Mouse (Mus musculus) kidney, adult 11 months (tissue): ENCODE measurements at regions not wholly inside any gene's neighbourhood (a gene's known extent, or its start where the extent isn't known, plus 50 kb on each side); places are given as distances from the start of the nearest gene placed in this dataset.
"Not testable (repeated sequence)": the region's sequence is repeated elsewhere in the genome, so short reads cannot be mapped to it uniquely, and the experiment has no call there.

ENCODE experiments used
- DNase-seq: peaks from one replicate; pipeline ENCODE4 v3.0.0; 2022

DNA sequence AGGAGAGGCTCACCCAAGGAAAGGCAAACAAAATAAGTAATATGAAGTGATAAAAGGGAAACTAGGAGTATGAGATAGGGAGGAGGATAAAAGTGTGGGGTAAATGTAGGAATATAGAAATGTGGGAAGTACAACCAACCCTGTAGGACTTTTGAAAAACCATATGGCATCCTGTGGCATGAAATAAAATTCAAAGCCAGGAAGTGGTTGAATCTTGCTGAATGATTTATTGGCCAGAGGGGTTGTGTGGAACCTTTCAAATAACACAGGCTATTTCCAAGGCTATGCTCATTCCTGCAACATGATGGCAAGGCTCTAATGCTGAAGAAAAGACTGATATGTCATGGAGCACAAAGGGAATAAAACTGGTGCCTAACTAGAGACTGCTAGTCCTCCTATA lies 347.9 kb downstream of the Gm11232 start:
- DNase-seq: no peak

DNA sequence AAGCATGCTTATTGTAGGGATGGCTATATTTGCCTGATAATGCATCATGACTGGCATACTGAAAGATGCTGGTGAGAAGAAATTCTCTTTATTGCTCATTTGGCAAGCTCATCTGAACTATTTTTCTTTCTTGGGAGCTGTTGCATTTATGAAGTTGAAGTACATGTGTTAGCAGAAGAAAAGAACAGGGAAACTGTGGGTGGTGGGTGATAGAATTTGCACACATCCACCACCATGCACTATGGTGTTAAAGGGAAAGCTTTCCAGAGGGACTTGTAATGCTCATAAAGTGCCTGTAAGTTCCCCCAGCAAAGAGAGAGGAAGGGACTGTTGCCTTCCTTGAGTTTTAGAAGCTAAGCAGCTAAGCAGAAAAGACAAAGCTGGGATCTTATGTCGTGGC lies 367.3 kb downstream of the Gm11232 start:
- DNase-seq: no peak

DNA sequence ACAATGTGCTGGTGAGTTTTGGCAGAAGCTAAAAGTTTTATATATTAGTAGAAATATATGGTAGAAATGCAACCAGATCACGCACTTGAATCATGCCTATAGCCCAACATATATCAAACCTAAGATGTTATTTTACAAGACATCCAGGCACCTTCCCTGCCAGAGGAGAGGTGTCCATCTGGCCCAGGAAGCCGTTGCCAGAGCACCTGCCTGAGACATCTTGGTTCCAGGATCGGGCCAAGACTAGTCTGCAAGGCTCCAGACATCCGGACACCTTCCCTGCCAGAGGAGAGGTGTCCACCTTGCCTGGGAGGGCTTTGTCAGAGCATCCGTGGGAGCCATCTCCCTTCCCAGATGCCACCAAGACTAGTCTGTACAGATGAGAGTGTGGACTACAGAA lies 388.5 kb downstream of the Gm11232 start:
- DNase-seq: no peak

DNA sequence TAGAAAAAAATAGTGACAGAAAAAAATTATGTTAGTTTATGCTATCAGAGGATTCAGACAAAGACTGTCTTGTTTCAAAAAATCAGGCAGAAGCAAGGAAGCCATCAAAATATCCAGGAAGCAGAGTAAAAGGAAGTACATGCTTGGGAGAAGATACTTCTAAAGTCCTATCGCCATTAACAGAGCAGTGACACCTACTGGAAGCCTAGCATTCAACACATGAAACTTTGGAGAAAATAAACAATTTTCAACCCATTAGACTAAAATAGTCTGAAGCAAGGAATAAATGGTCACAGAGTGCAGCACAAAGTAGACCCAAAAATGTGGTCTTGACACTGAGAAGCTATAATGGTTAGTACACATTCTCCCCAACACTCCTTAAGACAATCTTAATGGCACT lies 394.0 kb downstream of the Gm11232 start:
- no peak for DNase-seq

DNA sequence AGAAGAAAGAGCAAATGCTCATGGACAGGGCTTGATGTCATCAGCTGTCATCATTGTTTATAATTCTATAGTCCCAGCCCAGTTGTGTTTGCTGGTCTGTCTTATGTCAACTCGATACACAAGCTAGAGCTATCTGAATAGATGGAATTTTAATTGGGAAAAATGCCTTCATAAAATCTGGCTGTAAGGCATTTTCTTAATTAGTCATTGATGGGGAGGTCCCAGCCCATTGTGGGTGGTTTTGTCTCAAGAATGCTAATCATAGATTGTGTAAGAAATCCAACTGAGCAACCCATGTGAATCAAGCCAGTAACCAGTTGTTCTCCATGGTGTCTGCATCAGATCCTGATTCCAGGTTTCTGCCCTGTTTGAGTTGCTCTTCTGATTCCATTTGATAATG lies 400.1 kb downstream of the Gm11232 start:
- no peak for DNase-seq

DNA sequence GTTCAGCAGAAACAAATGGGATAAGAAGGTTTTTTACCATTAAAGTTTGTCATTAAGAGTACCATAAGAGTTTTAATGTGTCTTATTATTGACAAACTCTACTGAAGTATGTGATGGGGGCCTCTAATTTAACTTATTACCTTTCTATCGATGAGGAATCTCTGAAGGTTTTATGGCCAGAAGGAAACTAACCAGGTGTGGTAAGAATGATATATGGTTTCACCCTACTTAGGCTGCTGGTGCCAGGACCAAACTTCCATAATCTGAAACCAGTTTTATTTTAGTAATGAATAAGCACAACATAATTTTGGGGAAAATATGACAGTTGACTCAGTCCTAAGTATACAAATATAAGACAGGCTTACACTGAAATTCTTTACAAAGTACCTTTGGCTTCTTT lies 401.1 kb downstream of the Gm11232 start:
- no peak for DNase-seq

DNA sequence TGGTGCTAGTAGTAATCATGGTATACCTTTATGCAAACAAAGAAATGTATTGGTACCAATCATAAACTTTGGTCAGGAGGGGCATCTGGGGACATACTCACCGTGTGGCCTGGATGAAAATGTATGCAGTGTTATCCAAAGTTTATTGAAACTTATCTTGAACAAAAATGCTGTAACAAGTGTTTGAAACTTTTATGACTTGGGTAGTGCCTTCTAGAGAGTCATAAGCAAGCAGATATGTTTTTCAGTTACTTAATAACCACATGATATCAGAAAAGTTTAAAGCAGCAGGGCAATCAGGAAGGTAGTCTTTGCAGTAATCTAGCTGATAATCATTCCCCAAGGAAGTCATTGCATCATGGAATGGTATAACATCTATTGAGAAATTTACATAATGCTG lies 401.5 kb downstream of the Gm11232 start:
- no peak for DNase-seq

DNA sequence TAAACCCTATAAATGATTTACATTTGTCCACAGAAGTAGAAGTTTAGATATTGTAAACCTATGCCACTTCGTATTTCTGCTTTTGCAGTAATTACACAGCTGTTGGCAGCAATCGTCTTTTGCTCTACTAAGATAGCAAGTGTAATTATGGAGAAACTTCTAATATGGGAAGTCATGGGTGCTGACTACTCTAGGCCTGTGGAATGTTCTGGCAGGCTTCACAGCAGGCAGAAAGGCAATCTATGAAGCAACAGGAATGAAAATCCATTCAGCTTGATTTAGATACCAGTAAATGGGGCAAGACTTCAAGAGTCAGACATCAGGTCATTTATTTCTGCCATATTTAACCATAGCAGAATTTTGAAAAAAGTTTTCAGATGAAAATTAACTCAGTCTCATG lies 405.9 kb downstream of the Gm11232 start:
- no peak for DNase-seq

DNA sequence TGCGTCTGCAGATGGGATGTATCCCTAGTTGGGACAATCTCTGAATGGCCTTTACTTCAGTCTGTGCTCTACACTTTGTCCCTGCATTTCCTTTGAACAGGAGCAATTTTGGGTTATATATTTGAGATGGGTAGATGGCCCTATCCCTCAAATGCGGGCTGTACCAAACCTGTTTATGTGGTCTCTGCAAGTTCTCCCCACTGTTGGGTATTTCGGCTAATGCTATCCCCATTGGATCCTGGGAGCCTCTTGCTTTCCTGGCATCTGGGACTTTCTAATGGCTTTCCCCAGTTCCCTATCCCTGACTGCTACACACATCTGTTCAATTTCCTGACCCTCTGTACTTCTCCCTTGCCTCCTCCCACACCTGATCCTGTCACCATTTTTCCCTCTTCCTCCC lies 414.7 kb downstream of the Gm11232 start:
- no peak for DNase-seq

DNA sequence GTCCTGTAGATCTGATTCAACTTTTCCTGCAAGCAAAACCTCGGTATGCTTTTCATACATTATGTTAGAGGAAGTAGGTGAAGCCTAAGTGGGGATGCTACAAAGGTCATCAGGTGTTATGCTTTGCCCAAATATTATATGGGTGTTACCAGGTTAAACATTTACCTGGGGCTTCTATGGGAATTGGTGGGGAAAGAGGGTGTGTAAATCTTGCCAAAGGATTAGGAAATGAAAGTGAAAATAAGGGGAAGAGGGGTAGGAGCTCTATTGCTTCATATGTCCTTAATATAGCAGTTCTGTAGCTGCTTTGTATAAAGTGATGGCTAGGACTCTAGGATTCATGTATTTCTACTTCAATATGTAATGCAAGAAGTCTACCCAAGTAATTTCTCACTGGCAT lies 419.2 kb downstream of the Gm11232 start:
- DNase-seq: no peak

DNA sequence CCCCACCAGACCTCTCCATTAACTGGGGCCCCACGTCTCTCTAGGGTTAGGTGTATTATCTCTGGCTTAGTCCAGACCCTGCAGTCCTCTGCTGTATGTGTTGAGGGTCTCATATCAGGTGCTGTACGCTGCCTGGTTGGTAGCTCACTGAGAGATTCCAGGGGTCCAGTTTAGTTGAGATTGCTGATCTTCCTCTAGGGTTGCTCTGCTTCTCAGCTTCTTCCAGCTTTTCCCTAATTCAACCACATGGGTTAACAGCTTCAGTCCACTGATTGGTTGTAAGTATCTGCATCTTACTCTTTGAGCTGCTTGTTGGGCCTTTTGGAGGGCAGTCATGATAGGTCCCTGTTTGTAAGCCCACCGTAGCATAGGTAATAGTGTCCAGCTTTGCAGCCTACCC lies 425.1 kb downstream of the Gm11232 start:
- DNase-seq: no peak

DNA sequence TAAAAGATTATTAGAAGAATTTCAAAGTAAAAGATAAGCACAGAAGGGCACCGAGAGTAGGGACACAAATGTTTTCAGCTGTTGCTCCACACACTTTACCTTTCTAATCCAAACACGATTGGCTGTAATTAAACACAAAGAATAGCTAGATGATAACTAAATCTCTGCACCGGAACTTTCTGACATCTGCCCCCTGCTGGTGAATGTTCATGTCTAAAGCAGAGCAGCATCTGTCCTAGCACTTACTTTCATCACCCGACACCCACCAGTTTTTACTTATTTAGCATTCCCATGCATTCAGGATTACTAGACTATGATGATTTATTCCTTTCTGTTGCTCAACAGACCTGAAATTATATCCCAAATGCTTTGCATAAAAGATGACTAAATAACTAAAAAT lies 425.7 kb downstream of the Gm11232 start:
- DNase-seq: no peak

DNA sequence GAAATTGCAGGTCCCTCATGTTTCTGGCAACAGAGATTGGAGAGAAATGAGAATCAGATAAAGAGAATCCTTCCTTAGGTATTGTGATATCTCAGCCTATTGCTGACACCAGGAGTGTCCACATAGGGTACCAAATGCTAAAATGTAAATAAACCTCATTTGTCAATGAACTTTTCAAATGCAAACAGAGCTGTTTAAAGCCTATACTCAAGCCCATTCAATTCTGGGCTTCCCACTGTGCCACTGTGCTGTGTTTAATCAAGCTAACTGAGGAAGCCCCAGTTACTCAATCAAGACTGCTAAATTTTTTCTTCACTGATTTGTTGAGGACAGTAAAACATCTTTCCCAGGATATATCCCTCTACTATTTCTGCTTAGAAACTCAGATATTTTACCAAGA lies 441.2 kb downstream of the Gm11232 start:
- DNase-seq: no peak

DNA sequence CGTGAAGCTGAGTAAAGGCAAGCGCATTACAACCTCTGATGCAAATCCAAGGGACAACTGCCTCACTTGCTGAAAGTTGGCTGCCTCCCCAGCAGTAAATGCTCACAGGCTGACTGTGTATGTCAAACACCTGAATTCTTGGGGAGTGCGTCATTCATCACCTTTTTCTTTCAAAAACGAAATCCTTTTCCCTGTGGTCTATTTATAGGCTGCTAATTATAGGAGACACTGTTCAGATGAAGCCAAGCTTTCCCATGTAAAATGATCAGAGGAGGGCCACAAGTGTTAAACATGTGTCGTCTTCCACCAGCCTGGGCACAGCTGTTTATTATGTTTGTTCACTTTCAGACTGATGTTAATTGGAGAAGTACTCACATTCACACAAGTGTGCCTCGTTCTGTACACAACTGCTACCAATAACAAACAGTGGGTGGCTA lies 450.6 kb downstream of the Gm11232 start:
- no peak for DNase-seq

DNA sequence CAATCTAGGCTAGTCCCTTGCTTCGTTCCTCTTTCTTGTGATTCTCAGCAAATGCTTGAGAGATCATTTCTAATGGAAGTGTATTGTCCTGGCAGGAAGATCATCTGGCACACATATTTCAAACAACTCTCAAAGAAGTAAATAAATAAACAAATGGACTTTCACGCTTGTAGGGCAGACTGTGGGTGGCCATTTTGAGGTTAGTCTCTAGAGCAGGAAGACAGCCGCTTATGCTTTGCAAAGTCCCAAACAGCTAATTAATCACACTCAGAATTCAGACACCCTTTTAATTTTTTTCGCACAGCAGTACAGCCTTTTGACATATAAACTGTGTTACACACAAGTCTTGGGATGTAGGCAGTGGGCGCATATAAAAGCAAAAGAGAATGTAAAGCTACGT lies 451.1 kb downstream of the Gm11232 start:
- no peak for DNase-seq

DNA sequence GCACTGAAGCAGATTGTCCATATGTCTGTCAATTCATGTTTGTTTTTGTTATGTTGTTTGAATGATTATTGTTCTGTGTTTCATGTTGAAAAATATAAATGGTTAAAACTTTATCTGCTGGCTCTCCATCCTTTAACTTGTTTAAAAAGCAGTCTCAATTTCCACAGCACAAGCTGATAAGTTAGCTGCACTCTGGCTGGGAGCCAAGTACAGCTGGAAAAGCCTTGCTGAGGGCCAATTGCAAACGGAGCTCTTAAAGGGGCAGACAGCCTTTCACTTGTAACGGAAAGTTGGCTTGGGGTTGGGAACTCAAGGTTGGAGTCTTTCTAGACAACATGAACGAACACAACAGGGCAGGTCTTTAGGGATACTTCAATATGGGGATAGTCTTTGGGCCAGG lies 462.0 kb downstream of the Gm11232 start:
- DNase-seq: not testable (repeated sequence)

DNA sequence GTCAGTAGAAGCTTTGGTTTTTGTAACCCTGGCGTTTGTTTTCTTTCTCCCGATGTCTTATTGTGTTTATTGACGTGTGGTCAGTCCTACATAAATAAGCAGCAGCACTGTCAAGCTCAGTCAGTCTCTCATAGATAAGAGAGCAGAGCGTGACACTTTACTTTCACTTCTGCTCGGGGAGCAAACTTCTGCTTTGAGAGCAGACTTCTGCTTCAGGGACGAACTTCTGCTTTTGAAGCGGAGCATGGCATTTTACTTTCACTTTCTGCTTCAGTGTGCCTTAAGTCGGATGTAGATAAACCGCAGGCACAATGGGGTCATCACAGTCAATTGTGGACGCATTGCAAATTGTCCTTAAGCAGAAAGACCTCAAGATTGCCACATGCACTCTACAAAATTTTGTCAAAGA lies 466.0 kb downstream of the Gm11232 start:
- DNase-seq: no peak

DNA sequence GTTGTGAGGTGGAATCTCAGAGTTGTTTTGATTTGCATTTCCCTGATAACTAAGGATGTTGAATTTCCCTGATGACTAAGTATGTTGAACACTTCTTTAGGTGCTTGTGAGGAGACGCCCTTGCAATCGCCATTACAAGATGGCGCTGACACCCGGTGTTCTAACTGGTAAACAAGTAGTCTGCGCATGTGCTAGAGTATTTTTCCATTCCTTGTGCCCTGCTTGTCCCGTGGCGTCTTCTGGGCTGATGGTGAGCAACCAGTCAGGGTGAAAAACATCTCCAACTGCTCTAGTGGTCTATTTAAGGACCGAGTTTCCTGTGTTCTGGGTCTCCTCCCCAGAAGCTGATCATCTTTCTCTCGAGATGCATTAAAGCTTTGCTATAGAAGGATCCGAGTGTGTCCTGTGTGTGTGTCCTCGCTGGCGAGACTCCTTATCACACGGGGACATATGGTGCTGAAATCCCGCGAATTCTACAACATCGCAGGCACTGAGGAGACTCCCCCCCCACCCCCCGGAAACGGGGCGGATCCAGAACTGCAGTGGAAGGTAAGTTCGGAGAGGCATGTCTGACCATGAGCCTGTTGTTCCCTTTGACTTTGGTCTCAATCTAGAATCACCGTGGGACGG lies 466.5 kb downstream of the Gm11232 start:
- peak; percentile 7 for DNase-seq

DNA sequence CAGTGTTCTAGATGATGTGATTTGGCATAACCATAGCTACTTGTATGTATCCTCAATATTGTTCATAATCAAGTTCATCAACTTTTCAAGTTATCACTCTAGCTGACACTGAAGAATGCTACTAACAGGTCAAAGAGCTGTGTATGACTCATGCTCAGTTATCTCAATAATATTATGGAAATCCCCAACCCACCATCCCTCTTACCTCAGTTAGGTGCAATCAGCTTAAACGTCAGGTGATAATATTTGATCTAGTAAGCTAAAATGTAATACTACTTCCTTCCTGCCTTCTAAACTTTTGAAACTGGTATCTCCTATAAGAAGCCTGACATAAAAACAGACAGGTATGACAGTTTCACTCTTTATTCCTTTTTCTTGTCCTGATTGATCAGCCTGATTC lies 474.6 kb downstream of the Gm11232 start:
- DNase-seq: no peak

DNA sequence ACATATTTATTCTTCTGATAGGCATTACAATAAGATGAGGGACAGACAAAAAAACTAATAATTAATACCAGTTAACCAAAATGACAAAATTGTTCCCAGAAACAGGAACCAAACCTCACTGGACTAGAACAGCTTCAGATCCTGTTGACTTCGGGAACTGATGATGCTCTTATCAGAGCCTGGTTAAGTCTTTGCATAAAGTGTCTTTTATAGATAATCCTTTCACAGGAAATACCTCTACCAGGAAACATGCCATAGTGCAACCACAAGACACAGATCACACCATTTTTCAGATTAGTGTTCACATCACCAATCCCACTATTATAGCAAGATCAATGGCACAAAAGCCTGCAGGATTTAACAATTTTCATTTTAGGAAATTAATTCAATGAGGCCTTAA lies 478.1 kb downstream of the Gm11232 start:
- DNase-seq: no peak

DNA sequence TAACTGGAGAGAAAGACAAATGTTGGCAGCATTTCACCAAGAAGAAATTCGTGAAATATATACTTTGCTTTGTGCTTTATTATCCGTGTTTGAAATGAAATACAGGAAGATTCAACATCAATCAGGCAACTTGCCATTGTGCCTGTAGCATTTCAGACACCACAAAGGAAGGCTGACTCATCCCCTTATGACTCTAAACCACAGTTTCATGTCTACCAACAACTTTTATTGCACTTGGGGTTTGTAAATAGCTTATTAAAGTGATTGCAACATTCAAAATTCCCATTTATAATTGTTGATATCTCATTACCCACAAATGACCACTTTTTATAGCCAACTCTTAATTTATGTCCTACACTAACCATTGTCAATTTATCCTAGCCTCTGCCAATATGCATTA lies 497.9 kb downstream of the Gm11232 start:
- no peak for DNase-seq

DNA sequence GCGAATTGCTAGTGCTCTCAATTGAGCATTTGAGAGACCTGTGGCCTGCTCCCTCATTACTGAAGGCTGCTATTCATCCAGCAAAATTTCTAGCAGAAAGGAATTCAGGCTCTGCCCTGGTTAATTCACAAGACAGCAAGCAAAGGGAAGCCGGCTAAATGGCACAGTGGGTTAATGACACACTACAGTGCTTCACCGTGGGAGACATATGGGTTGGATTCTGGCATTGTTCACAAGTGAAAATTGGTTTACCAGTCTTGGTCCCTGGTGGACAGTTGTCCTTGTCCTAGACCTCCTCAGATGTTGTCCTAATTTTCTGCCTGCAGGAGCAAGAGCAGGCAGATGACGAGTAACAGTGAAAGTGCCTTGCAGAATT lies 527.3 kb downstream of the Gm11232 start:
- no peak for DNase-seq

DNA sequence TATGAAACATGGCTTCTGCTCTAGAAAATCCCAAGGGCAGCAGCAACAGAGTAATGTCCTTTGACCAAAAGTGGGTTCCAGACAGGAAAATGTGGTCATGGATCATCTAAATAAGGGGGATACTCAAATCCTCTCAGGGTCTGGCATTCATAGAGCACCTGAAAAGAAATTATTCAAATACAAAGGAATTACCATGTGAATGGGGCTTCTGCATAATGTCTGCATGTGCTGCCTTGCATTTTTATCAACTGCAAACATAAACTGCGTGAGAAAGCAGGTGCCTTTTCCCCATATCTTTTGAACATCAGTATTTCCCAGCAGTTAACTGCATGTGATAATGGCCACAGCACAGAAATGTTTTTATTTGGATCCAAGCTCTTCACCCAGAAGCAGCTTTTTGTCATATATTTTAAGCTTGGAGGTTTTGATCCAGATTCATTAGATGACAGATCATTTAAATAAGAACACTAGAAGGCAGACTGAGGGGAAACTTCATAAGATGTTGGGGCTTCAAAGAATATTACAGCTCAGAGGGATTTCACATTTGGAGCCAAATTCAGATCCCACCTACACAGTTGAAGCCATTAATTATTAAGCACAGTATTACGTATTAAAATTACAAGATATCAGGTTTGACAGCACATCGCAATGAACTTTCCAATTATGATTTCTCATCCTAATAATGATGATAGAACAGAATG lies 527.8 kb downstream of the Gm11232 start:
- no peak for DNase-seq

DNA sequence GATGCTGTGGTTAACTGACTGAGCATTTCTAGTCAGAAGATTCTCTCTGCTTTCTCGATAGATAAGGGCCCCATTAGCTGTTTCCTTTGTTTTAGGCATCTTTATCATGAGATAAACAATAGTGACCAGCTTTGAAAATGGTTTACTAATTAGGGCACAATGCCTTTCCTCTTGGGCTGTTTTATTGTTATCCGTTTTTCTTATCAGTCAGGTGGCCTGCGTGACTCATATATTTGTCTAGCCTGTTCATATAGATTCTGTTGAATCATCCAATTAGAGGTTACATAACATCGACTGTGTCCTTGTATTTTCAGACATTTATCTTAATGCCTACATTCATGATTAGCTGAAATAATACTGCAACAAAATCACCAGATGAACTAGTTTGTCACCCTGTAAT lies 531.1 kb downstream of the Gm11232 start:
- DNase-seq: no peak

DNA sequence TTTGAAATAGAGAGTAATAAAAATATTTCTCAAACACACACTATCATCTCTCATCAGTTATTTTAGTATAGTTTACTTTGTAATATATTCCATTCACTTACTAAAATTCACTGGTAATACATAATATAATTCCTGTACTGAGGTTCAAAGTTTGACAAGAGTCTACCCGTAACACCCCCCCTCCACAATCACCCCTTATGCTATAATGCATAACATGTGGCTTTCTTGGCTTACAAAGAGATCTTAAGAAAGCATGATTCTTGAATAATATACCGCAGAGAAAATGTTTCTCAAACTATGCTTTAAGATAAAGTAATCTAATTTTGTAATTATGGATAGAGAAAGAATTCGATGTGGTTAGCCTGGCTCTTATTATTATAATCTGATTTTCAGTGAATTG lies 539.7 kb downstream of the Gm11232 start:
- DNase-seq: no peak
